Mouse (Mus musculus) brain, embryonic 14.5 days (tissue): ENCODE measurements around the gene Alkbh7.

Experiments used
- CTCF ChIP-seq: fragments of 200-500 bp; IDR thresholded peaks from 2 replicates; pipeline ENCODE4 v1.5.1; 2012; ENCODE audit warnings: inconsistent platforms, mild to moderate bottlenecking, moderate library complexity, borderline replicate concordance; ENCODE audit not compliant: insufficient read depth, insufficient read length; ENCODE audit errors: extremely low read depth
- POLR2A ChIP-seq: fragments of 200-500 bp; IDR thresholded peaks from 2 replicates; pipeline ENCODE4 v1.6.1; 2012; ENCODE audit warnings: mild to moderate bottlenecking, inconsistent platforms, borderline replicate concordance; ENCODE audit not compliant: poor library complexity, insufficient read depth, insufficient read length, severe bottlenecking; ENCODE audit errors: extremely low read depth

- TF ChIP-seq POLR2A (no peak), CTCF (no peak)
These were observed 2.1 kb upstream of the Alkbh7 start for GRCm38 (mm10) chr17:56995046-56995445.
